Mouse (Mus musculus) cerebellum, postnatal 4 days (tissue): Measurements from ENCODE around the gene Duox2.
A peak's percentile ranks its signal among the peaks of the same experiment; 100 is the strongest.

Experiments used
- DNase-seq, 2 experiments: peaks; one replicate each; pipeline ENCODE4 v3.0.0; 2022; ENCODE audit warnings: low spot score in 2 of 2, mixed read lengths in 1 of 2

Gene Duox2

DNA sequence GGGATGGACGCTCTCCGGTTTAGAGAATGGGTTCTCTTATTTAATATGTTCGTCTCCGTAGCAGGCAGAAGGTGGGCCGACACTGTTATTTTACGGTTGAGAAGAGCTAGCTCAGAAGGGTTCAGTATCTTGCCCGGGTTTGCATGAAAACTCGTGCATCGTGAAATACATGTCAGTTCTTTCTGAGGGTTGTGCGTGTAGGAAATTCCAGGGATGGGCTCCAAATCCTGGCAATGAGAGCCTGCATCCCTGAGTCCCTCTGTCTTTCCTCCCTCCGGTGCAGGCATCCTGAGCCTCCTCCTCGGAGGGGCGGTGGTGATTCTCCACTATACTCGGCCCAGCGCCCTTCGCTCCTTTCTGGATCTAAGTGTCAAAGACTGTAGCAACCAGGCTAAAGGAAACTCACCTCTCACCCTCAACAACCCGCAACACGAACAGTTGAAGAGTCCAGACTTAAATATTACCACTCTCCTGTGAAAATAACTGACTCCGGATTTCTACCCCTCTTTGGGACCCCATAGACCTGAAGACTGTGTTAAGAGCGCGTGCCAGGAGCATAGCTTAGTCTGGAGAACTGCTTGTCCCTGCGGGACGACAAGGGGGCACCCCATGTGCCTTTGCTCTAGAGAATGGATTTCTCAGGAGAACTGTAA, 3.8 kb upstream of the Duox2 start:
- no peak for DNase-seq

DNA sequence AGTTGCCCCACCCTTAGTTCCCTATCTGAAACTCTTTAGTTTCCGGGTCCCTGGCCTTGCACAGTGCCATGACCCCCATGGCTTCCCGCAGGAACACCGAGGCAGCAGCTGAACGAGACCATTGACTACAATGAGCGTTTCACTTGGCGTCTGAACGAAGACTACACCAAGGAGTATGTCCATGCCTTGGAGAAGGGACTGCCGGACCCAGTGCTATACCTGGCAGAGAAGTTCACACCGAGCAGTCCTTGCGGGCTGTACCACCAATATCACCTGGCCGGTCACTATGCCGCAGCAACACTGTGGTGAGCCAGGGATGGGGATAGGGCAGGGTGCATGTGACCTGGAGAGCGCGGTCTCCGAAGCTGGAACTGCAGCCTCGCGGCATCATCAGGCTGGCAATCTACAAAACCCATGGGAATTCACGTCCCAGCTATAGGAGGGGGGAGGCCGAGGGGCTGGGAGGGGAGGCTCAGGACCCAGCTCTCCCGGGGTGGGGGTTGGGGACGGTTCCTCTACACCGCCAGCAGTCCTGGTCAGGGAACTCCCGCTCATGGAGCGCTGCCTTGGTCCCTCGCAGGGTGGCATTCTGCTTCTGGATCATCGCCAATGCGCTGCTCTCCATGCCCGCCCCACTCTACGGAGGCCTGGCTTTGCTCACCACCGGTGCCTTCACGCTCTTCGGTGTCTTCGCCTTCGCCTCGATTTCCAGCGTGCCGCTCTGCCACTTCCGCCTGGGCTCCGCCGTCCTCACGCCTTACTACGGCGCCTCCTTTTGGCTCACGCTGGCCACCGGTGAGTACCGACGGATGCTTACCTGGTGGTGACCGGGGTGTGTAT, 3.1 kb upstream of the Duox2 start:
- peak in 1 of 2 experiments; percentile 43 for DNase-seq

- no peak for DNase-seq
Measured at GRCm38 (mm10) chr2:122300656-122301020, 2.4 kb upstream of the Duox2 start.

GRCm38 (mm10) chr2:122299911-122300655, 1.8 kb upstream of the Duox2 start:
- no peak for DNase-seq

GRCm38 (mm10) chr2:122298596-122299490, 594 bp upstream of the Duox2 start, which contains the start of gene Duoxa2:
Gene Duoxa2, plus strand, starts transcription at chr2:122298900.
- no peak for DNase-seq

DNA sequence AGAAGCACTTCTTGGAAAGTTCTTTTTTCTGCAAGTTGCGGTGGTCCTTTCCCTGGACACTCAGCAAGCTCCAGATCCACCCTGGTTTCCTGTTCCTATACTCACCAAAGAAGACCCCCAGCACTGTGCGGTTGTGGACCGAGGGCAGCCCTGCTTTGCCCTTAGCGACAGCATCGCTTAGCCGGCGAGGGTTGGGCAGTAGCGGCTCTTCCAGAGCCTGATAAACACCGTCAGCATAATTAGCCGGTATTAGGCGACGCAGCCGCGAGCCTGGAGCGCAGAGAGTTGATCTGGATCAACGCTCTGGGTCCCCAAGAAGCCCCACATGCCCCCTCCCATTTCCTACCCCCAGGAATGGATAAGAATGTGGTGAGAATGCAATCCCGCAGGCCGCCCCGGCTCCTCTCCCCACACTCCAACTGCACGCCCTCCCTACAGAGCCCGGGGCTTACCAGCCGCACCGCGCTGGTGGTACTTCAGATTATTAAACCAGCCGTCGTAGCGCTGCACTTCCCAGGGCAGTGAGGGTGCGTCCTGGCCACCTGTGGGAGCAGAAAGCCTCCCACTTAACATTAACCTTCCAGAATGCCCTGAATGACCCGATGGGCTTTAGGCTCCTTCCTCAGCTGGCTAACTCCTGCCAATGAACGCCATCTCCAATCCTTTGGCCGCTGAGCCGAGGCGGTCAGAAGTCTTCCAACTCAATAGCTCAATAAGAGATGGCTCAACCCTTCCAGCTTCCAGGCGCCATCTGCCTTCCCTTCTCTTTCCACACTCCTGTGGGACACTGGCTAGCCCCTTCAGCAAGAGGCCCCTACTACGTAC, 766 bp downstream of the Duox2 start:
- DNase-seq: no peak

- DNase-seq: no peak
Measured at GRCm38 (mm10) chr2:122294916-122295315, 3.3 kb downstream of the Duox2 start.

DNA sequence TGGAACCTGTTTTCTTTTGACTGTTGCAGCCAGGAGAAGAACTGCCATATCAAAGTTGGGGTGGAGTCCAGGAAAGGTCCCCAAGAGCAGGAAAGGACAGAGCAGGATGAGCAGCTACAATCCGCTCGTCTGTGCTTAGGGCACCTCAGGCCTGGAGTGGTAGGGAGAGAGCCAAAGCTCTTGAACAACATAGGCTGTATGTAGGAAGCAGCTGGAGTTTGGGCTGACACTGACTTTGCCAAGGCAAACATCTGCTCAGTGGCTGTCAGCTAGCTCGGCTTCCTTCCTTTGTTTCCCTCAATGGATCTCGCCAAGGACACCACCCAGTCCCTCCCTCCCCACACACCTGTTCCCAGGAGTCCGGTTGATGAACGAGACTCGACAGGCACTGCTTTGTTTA, 12.1 kb downstream of the Duox2 start:
- DNase-seq: no peak

- DNase-seq: no peak
Measured at GRCm38 (mm10) chr2:122284091-122284490, 14.2 kb downstream of the Duox2 start.

DNA sequence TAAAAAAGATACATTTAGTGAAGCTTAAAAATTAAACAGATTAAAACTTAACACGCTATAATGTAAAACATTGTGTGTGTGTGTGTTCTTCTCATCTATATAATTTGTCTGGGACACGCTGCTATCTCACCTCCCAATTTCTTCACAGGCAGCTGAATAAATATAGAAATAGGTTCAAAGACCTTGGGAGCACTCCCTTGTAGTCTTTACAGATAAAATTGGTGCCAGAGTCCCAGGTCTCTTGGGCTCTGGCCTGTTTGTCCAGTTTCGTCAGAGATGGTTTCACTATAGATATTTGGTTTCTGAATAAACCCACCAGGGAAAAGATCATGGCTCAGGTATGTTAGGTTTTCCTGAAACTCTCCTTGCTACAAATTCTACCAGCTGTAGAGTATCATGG, 19.5 kb downstream of the Duox2 start:
- DNase-seq: no peak

DNA sequence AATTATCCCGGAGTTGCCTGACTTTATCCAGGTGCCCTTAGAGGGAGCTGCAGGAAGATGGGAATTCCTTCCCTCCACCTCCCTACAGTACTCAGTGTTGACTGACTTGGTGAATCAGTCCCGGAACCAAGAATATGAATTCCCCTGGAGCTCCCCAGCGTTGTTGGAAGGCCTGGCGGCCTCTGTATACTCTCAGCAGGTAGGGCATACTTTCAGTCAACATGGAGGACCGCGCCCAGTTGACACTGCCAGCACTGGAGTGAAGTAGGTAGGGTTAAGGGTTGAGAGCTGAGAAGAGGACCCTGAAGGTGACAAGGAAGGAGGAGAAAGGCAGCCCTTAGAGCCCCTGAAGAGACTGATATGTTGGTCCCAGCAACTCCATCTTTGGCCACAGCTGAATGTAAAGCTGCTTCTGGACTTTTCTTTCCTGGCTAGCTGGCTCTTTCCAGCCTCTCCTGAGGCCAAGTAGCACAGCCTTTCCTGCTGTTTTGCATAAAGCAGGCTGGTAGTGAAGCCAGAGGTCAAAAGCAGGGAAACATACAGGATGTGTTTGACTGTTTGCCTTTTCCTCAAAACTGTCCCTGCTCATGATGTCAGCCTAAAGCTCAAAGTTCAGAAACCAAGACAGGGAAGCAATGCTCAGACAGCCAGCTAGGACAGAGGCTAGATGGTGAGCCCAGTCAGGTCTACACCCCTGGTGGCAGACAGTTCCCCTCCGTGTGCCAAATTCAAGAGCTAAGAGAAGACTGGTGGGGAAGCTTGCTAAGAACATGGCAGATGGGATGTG, 31.6 kb downstream of the Duox2 start:
- no peak for DNase-seq

DNA sequence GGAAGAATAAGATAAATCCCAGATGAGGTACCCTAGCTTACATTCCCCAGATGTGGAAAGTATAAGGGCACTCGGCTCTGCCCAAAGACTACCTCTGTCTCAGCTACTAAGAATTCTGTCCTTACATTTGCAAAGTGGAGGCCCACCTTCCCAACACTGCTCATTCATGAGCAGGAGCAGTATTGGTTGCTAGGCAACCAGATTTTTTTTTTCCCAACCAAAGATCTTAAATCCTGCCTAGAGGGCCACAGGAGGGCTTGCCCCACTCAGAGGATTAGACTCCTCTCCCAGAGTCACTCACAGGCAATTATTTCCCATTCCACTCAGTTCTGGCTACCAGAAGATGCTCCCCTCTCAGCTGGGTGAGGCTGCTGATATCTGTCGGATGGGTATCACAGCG, 33.6 kb downstream of the Duox2 start:
- no peak for DNase-seq

DNA sequence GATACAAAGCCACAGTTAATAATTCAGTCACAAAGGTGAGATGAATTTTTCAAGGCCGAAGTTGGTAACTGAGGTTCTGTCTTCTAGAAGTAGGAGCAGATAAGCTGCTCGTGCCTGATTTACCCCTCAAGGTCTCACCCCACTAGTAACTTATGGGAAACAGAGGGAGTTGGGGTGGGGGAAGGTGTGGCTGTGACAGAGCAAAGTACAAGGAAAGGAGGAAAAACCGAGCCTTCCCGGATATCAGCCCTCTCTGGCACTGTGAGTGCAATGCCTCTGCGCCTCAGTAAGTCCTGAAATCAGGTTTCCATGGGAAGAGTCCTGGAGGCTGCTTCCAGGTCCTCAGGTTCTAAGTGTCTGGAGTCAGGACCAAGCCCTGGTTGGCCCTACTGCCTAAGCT, 37.5 kb downstream of the Duox2 start:
- DNase-seq: no peak

GRCm38 (mm10) chr2:122255997-122256396, 42.3 kb downstream of the Duox2 start:
- no peak for DNase-seq

DNA sequence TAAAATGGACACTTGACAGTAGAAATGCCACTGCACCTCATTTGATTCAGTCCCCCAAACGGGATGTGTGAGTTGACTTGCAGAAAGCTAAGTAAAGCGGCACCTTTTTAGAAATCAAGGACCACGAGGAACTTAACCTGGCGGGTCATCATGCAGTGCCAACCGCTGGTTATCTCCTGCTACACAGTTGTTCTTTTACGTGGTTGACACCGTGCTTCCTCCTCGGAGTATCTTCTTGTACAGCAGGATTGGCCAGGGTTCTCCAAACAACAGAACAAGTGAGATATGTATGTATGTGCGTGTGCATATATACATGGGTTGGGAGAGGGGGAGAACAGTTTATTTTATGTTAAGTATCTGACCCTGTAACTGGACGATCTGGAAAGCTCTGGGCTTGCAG, 50.5 kb downstream of the Duox2 start:
- no peak for DNase-seq

- peak; percentile 40 to 72 for DNase-seq
Measured at GRCm38 (mm10) chr2:122243671-122244131, 54.5 kb downstream of the Duox2 start.

DNA sequence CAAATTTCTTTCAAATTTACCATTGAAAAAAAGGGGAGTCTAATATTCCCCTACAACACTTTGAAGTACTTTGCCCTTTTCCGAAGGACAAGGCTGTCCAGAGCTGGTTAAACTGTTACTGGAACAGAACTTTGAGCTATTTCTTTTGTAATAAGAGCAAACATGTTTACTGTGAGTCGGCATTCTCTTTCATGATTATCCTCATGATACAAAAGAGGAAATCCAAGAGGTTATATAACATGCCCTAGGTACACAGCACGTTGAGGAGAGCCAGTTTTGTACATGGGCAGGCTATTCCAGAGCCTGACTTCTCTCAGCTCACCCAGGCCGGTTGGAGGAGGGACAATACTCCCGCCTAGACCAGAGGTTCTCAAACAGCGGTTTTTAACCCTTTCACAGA, 56.3 kb downstream of the Duox2 start:
- no peak for DNase-seq

- no peak for DNase-seq
Measured at GRCm38 (mm10) chr2:122241226-122241625, 57.0 kb downstream of the Duox2 start.

- DNase-seq: no peak
Measured at GRCm38 (mm10) chr2:122240735-122241134, 57.5 kb downstream of the Duox2 start.
